Mouse (Mus musculus): ENCODE results near the gene Sgsm3.
A peak's percentile ranks its signal among the peaks of the same experiment; 100 is the strongest.
"Not testable (repeated sequence)": the region's sequence is repeated elsewhere in the genome, so short reads cannot be mapped to it uniquely, and the experiment has no call there.

Gene Sgsm3

DNA sequence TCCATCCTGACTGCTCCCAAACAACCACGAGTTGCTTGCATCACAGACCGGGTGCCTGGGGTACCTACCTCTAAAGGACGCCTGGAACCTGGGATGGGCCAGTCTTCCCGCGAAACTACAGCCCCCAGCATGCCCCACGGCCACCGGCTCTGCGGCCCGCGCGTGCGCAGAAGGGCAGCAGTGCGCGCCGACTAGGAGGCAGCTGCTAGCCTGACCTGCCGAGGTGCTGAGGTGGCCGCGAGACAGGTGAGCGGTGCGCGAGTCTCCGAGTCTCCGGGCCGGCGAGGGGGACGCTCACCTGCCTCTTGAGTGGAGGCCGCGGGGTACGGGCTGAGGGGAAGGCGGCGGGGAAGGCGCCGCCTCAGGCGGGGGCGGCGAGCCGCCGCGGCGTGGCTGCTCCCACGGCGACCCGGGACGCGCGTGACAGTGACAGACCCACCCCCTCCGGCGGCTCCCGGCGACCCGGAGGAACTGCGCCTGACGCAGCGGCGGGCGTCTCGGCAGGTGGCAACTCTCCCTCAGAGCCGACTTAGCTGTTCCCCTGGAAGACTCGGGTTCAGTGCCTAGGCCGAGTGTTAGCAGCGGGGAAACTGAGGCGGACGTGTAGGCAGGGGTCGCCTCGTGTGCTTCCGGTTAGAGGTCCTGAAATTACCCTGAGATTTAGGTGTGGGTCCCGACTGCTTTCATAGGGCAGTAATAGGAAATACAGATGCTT, at the start of gene Sgsm3:
Sgsm3 (plus strand) TSS at position 146 of the 715 bp plus-strand sequence.
- DNase-seq (ENCODE audit: low spot score in 2 of 2): peak; percentile 84 to 93

DNA sequence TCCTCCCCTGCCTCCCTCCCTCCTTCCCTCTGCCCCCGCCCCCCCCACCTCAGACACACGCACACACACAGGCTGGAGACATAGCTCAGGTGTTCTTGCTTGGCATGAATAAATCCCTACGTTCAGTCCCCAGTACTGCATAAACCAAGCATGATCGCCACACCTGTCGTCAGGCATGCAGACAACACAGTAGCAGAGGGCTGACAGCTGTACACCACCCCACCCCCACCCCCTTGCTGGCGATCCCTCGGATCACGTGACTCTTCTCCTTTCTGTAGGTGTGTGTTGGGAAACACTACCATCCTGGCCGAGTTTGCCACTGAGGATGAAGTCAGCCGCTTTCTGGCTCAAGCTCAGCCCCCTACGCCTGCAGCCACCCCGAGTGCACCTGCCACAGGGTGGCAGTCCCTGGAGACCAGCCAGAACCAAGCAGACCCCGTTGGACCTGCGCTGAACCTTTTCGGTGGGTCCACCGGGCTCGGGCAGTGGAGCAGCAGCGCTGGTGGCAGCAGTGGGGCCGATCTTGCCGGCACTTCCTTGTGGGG, 48.7 kb upstream of the Sgsm3 start:
- DNase-seq (ENCODE audit: low spot score in 2 of 2): no peak

DNA sequence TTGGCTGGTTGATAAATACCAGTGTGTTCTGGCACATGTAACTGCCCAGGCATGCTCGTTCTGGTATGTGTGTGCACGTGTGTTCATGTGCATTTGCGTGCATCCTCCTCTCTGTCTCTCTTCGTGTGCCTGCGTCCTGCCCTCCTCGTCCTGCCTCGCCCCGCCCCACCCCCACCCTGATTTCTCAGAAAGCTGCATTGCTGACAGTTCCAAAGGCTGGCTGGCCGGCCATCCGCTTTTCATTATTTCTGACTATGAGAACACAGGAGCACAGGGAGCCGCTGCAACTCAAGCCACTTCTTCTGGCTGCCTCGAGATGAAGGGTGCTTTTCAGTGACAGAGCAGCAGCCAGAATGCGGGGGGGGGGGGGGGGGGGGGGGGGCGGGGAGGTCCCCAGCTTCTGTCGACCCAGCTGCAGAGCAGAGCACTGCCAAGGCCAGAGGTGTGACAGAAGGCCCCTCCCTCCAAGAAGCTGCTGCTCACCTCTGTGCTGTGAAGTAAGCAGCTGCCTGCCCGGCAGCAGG, 47.5 kb upstream of the Sgsm3 start:
- DNase-seq (ENCODE audit: low spot score in 2 of 2): no peak

DNA sequence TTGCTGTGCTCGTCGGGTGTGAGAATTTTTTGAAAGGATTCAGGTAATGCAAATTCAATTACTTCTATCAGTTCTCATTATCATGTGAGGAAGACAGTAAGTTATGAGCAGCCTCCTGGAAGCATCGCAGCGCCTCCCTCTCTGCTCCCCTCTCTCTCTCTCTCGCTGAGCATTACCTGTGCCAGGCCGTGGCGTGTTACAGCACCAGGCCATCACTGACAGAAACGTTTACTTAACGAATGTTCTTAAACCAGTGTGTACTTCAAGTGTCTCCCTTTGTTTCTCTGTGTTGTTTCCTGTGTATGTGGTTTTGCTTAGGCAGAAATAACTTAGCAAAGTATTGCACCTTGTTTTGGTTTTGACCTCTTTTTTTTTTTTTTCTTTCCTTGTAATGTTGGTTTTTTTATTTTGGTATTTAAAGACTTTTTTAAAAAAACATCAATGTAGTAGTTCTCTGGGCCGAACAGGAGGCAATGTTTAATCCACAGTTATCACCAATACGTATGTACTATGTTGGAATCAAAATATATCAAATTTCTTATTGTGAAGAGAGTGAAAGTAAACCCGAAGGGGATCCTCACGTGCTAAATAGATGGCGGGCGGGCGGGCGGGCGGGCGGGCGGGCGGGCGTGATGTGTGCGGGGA, 46.8 kb upstream of the Sgsm3 start:
- not testable (repeated sequence) for DNase-seq (ENCODE audit: low spot score in 2 of 2)

DNA sequence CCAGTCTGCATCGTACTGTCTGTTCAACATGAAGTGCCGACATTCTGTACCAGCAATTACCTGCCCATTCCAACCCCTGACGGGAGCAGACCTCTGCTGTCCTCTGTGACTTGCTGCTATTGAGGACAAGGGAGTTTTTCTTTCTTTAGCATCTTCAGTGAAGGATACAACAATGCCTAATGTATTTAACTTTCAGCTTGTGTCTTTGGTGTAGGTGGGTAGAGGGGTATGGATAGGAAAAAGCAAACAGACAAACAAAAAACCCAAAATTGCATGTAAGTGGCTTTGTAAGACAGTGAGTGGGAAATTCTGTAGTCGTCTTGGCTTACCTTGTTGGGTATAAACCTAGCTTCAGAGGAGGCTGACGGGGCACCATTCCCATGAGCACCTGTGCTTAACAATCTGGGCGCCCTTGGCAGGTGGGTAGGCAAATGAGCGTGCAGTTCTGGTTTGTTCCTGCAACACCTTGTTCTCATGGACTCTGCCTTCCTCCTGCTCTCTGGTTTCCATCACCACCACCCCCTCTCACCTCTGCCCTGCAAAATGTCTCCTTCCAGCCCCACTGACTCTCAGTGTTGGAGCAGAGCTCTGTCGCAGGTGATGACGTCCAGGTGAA, 46.1 kb upstream of the Sgsm3 start:
- no peak for DNase-seq (ENCODE audit: low spot score in 2 of 2)

DNA sequence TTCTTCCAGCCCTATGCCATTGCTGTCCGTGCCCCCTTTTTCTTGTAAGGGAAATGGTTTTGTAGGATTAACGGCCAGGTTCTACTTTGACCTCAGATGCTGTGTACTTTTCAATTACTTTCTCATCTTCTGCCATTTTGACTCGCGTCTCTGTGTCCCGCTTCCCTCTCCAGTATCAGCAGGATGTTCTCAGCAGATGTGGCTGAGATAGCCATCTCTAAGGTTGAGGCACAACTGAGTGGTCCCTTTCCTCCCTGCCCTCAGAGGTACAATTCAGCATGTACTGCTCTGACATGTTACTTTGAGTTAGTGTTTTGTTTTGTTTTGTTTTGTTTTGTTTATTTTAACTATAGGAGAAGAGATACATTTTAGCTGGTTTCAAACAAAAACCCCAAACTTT, 42.7 kb upstream of the Sgsm3 start:
- DNase-seq (ENCODE audit: low spot score in 2 of 2): no peak

DNA sequence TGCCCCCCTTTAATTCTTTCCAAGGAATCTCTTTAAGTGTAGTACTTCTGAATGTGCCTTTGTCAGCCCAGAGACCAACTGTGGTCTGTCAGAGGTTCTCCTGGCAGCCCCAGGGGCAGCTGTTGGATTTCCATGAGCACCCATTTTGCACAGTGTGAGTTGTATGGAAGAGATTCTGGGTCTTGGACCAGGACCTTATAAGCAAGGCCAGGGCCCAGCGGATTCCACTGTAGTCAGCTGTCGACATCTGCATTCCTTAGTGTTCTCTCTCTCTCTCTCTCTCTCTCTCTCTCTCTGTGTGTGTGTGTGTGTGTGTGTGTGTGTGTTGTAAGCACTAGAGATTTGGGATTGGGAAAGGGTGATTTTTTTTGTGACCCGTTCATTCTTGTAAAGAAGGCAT, 40.9 kb upstream of the Sgsm3 start:
- no peak for DNase-seq (ENCODE audit: low spot score in 2 of 2)

DNA sequence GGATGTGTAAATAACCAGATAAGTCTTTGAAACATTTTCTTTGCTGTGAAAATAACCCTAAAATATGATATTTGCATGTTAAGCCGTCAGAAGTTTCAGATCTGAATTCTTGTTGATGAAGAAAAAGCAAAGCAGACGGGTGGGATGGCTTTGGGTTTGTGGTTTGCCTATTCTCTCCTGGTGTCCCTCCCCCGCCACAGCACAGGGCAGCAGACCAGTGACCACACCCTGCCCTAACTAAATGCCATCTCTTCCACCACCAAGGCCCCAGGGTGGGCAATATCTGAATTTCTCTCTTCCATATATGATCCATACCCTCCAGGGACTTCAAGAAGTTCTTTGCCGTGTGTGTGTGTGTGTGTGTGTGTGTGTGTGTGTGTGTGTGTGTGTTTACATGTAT, 39.0 kb upstream of the Sgsm3 start:
- no peak for DNase-seq (ENCODE audit: low spot score in 2 of 2)

DNA sequence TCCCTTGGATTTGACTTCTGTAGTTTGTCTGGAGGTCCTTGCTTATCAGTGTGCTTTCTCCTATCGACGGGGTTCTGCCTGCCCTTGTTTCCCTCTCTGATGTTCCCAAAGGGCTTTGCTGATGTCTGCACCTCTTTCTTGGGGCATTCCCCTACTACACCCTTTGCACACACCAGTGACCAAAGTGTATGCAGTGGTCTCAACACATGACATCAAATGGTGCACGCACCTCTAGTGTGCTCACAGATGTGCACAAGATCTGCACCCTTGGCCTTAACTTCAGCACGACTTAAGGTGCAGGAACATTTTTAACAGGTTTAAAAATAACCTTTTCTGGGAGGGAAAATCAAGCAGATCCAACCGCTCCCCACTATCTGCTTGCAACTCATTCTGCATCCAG, 38.2 kb upstream of the Sgsm3 start:
- DNase-seq (ENCODE audit: low spot score in 2 of 2): no peak

DNA sequence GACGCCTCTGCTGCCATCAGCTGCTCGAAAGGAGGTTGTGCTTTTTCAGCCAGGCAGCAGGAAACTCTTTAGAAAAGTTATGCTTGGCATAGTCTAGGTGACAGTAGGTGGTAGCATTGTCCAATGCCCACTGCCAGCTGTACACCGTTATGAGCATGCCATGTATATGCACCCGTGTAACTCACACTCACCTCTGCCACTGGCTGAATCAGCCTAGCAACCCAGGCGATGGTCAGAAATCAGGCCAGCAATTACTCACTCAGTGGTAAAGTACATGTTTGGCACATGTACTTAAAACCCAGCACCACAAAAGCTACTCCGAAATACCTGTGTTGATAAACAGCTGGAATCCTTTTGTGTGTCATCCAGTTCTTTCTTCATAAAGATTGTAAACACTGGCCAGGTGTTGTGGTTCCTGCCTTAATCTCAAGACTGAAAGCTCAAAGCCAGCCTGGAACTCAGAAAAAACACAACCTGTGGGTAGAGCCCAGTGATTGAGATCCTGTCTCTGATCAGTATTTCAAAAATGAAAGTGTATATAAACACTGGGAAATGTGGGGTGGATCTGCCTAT, 36.0 kb upstream of the Sgsm3 start:
- DNase-seq (ENCODE audit: low spot score in 2 of 2): no peak

DNA sequence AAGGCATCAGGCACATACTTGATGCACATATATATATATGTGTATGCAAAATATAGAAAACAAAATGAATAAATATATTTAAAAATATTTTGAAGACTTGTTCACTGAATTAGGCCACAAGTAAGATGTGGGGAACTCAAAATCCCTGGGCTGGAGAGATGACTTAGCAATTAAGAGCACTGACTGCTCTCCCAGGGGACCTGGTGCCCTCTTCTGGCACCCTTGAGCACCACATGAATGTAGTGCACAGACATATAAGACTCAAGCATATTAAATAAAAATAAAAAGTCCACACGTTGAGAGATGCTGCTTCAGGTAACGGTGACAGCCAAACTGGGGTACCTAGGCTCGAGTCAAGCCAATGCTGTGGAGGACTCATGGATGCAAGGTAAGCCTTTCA, 31.7 kb upstream of the Sgsm3 start:
- DNase-seq (ENCODE audit: low spot score in 2 of 2): peak in 1 of 2 experiments; percentile 47

DNA sequence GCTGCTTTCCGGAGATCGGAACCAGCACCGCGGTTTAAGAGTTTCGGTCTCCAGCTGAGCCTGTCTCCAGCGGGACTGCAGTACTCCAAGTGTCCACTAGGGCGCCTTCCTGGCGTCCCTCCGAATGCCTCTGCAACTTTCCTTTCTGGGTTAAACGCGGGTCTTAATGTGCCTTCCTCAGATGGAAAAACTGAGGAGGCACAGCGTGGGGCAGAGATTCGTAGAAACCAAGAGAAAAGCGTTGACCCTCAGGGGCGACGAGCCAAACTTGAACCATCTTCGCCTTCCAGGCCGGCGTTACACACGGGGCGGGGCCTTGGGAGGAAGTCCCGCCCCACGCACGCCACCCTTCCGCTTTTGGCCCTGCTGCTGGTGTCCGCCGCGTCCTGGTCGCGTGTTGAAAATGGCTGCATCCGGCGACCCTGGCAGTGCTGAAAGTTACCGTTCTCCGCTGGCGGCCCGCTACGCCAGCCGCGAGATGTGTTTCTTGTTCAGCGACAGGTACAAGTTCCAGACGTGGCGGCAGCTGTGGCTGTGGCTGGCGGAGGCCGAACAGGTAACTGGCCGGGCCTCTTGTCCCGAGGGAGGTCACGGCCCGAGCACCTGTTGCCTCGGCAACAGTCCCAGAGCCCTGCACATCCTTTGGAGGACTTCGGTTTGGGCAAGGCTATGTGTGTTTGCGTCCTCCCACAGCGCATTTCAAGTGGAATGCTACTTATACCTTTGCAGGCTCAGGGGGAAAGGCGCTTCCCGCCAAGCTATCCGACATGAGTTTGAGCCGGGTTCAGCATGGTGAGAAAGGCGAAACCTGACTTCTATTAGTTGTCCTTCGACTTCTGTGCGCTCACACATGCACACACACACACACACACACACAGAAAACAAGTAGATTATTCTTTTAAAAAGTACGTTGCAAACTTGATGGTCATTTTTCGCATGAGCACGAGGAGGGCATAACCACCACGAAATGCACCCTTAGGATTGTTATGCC, 29.1 kb upstream of the Sgsm3 start, which contains the start of gene Adsl:
Adsl (plus strand) TSS at position 346 of the 991 bp plus-strand sequence.
- peak; percentile 87 to 97 for DNase-seq (ENCODE audit: low spot score in 2 of 2)

DNA sequence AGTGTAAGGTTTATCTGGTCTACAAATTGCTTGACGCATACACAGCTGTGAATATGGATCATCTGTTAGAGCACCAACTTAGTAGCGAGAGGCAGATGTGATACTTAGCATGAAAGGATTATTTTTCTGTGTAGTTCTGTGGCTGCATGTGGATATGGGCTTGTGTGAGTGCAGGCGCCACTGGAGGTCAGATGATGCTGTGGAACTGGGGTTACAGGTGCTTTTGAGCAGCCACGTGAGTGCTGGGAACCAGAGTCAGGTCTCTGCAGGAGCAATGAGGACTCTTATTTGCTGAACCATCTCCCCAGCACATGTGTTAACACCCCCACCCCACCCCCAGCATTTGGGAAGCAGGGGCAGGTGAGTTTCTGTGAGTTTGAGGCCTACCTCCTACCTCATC, 28.1 kb upstream of the Sgsm3 start:
- no peak for DNase-seq (ENCODE audit: low spot score in 2 of 2)

DNA sequence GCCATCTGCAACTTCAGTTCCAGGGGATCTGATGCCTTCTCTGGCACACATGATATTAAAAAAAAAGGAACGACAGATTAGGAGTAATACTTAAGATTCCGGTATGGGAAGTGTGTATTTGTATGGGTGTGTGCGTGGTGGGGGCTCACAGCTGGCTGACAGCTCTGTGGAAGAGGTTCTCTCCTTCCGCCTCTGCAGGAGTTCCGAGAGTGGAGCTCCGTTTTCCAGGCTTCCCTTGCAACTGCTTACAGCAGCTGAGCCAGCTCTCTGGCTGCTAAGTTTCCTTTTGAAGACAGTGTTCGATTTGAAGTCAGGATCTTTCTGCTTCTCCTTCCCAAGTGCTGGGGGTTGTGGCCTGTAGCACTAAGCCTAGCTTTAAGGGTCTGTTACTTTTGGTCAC, 27.5 kb upstream of the Sgsm3 start:
- DNase-seq (ENCODE audit: low spot score in 2 of 2): no peak

DNA sequence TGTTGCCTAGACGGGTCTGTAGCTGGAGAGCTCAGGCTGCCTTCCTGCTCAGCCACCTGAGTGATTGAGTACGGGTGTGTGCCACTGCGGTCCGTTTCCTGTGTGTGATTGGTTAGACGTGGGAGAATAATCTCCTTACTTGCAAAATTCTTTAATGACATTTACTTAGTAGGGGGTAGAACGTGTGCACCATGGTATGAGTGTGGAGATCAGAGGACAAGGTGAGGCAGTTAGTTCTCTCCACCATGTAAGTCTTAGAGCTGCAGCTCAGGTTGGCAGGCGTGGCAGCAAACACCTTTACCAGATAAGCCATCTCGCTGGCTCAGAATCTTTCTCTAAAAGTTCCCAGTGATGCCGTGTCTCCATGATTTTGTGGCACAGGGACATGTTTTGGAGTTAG, 23.6 kb upstream of the Sgsm3 start:
- DNase-seq (ENCODE audit: low spot score in 2 of 2): no peak

DNA sequence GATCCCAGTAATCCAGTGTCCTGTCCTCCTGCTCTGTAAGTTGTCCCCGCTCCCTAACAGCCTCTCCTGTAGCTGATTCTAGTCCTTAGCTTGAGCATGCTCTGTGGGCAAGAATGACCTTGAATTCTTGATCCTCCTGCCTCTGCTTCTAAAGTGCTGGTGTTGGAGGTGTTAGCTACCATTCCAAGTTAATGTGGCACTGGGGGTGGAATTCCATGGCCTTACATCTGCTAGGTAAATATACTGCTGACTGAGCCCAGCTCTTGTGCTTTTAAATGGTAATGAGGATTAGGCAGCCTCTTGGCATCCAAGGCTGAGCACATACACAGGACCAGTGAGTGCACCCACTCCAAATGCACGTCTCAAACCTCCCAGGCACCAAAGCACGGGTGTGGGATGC, 22.7 kb upstream of the Sgsm3 start:
- no peak for DNase-seq (ENCODE audit: low spot score in 2 of 2)

DNA sequence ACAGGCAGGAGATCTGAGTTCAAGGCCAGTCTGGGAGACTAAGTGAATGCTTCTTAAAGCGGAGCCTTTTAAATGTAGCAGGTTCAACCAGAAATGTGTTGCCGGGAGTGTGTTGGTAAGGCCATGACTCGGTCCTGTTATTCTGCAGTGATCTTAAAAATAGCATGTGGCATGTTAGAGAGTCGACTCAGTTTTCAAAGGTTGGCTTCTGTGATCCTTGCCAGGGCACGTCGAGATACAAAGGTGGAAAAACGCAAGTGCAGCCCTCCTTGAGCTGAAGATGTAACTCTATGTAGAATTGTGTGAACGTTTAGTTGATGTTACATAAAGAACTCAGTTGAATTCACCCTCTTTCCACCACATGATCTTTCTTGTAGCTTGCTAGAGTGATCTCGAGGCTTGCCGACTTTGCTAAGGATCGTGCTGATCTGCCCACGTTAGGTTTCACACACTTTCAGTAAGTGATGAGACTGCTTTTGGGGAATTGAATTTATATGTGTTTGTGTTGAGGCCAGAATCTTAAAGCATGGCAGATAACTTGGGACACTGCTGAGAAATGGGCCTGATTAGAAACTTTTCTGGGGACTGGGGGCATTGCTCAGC, 21.6 kb upstream of the Sgsm3 start:
- DNase-seq (ENCODE audit: low spot score in 2 of 2): no peak

DNA sequence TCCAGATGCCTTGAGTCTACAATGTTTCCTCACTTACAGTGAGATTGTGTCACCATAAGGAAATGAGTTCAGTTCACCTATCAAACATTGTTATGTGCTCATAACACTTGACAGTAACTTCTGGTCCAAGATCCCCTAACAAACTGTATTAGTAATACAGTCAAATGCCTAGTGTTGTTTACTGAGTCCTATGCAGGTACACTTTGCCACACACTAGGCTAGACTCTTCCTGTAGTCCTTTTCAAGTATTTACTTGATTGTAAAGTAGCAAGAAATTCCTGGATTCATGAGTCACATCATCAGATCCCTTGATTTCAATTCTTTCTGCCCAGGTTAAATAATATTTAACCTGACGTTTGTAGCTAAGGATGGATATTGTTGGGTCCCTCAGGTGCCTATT, 8.2 kb upstream of the Sgsm3 start:
- no peak for DNase-seq (ENCODE audit: low spot score in 2 of 2)

DNA sequence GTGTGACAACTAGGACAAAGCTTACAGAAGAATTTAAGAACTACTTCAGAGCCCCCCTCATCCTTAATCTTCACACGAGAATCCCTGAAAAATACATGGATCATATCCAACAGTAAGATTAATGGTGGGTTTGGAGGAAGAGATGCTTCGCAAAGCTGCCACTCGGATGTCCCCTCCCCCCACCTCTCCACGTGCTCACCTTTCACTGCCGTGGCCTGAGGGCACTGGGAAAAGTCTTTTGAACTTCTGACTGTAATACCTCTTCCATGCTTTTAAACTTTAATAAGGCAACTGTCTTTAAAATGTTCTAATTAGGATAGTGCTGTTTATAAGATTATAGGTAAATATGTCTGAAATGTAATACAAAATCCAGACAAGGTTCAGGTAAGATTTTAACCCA, 3.3 kb upstream of the Sgsm3 start:
- DNase-seq (ENCODE audit: low spot score in 2 of 2): no peak

DNA sequence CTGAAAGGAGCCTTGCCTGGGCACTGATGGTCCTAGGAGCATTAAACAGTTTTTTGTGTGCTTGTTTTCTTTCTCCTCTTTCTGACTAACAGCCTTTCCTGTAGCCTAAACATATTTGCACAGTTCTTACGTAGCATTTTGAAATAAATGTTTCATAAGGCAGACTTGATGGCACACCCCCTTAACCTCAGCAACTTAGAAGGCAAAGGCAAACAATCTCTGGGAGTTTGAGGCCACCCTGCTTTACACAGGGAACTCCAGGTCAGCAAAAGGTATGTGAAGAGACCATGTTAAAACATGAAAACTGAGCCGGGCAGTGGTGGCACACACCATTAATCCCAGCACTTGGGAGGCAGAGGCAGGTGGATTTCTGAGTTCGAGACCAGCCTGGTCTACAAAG, 1.9 kb upstream of the Sgsm3 start:
- no peak for DNase-seq (ENCODE audit: low spot score in 2 of 2)

DNA sequence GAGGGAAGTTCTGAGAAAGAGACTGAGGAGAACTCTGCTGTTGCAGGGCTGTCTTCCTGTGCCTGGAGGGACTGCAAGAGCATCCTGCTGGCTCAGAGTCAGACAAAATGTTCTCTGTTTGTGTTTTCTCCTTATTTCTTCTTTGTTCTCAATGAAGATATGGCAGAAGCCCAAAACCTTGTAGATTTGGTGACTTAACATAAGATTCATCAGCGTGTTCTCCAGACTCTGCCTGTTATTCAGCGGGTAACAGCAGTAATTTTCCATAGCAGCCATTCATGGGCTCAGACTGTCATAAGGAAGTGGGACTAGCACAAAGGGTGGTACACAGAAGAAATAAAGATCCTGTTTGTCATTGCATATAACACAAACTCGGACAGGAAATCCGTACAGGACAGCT, 2.0 kb downstream of the Sgsm3 start:
- no peak for DNase-seq (ENCODE audit: low spot score in 2 of 2)
